Mouse (Mus musculus): ENCODE results near the gene Apba1.

DNA sequence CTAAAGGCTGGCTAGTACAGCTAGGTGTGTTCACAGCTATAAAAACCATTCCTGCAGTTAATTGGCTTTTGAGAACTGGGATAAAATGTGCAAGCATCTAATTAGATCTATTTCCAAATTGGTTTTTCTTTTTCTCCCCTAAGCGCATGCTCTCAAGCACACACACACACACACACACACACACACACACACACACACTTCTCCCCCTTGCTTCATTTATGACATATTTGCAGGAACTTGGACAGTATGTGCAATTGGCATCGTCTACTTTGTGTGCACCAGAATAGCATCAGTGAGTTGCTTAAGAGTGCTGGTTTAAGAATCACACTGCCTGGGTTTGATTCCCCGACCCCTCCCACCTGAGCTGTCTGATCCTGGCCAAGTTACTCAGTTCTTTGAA, 76.0 kb downstream of the Apba1 start:
- TF ChIP-seq POLR2A (IDR thresholded peaks at IDR 0.05; ENCODE audit: low read depth, low read length) (no peak), CTCF (conservative IDR thresholded peaks at IDR 0.05; ENCODE audit: insufficient read depth, insufficient read length, low read depth, low read length) (no peak)

All from kidney, adult 2 months (tissue).